Mouse (Mus musculus): ENCODE results near the gene Dstn. TPM values are rescaled to one million over a fixed set of nuclear protein-coding genes. Genes with fewer than 3 reads are reported as not detected.
A peak's percentile ranks its signal among the peaks of the same experiment; 100 is the strongest.

Dstn gene
- total and polyA plus RNA-seq, 3 experiments, result 78.1 to 80.0 TPM; not detected in 1

GRCm38 (mm10) chr2:143978444-143979147 is 63.5 kb downstream of the Dstn start:
- Histone ChIP-seq H3K36me3 (ENCODE audit: control insufficient read depth in 1 of 2, insufficient read depth in 2 of 2, low read length in 2 of 2) (peaks cover 0 to 12% of the 10 kb centered on the region in 2 experiments; a peak in 3 of 4 replicates), H3K79me2 (ENCODE audit: control insufficient read depth, insufficient read depth, low read length, poor library complexity) (no peaks in the 10 kb centered on the region; the same call in 1 of the 2 replicates), H3K27me3 (ENCODE audit: control insufficient read depth in 1 of 2, insufficient read depth in 2 of 2, low read length in 2 of 2) (no peaks in the 10 kb centered on the region), H3K27ac (ENCODE audit: control insufficient read depth, low read depth, low read length) (no peak overlapping the region), H3K9ac (ENCODE audit: control insufficient read depth, low read depth, low read length, poor library complexity, severe bottlenecking) (no peak overlapping the region), H3K9me3 (replicated peaks; ENCODE audit: insufficient read depth, low read length) (no peaks in the 10 kb centered on the region), H3K4me1 (ENCODE audit: control insufficient read depth in 1 of 2, insufficient read depth in 2 of 2, low read length in 2 of 2) (peaks cover 3 to 16% of the 10 kb centered on the region in 2 experiments; a peak in 2 of 4 replicates), H3K4me3 (ENCODE audit: control insufficient read depth in 1 of 2, insufficient read depth in 1 of 2, low read depth in 2 of 2, low read length in 2 of 2) (no peak overlapping the region)
- DNase-seq (ENCODE audit: low read depth, low spot score), result no peak
- TF ChIP-seq KAT2A (conservative IDR thresholded peaks at IDR 0.05; ENCODE audit: low read depth, low read length), result no peak
- TF ChIP-seq CTCF (IDR thresholded peaks at IDR 0.05 in 2 of 3, conservative IDR thresholded peaks at IDR 0.05 in 1 of 3; ENCODE audit: control insufficient read depth in 1 of 3, insufficient read depth in 1 of 3, low read depth in 2 of 3, low read length in 3 of 3, poor library complexity in 1 of 3, severe bottlenecking in 1 of 3), result peak in 1 of 3 experiments; percentile 3; a peak in 1 of 6 replicates
- TF ChIP-seq TCF12 (IDR thresholded peaks at IDR 0.05; ENCODE audit: low read depth, low read length), result no peak

GRCm38 (mm10) chr2:143980781-143981398 is 65.8 kb downstream of the Dstn start:
- H3K4me3 ChIP-seq (ENCODE audit: control insufficient read depth in 1 of 2, insufficient read depth in 1 of 2, low read depth in 2 of 2, low read length in 2 of 2), result no peak overlapping the region
- peaks cover 3 to 16% of the 10 kb centered on the region in 2 experiments; a peak in 2 of 4 replicates for H3K4me1 ChIP-seq (ENCODE audit: control insufficient read depth in 1 of 2, insufficient read depth in 2 of 2, low read length in 2 of 2)

More at GRCm38 (mm10) chr2:143980781-143981398, 65.8 kb downstream of the Dstn start:
- peak overlapping the region; percentile 46 for H3K27ac ChIP-seq (ENCODE audit: control insufficient read depth, low read depth, low read length)
- H3K36me3 ChIP-seq (ENCODE audit: control insufficient read depth in 1 of 2, insufficient read depth in 2 of 2, low read length in 2 of 2), result peaks cover 4 to 12% of the 10 kb centered on the region in 2 experiments; a peak in 3 of 4 replicates
- H3K9ac ChIP-seq (ENCODE audit: control insufficient read depth, low read depth, low read length, poor library complexity, severe bottlenecking), result no peak overlapping the region
- DNase-seq (ENCODE audit: low read depth, low spot score), result peak; percentile 73
- no peaks in the 10 kb centered on the region for H3K27me3 ChIP-seq (ENCODE audit: control insufficient read depth in 1 of 2, insufficient read depth in 2 of 2, low read length in 2 of 2)
- no peak for TF ChIP-seq MYC (IDR thresholded peaks at IDR 0.05; ENCODE audit: low read depth, low read length)
- no peak for TF ChIP-seq ZMIZ1 (IDR thresholded peaks at IDR 0.05; ENCODE audit: low read depth, low read length)
- no peak for TF ChIP-seq E2F4 (IDR thresholded peaks at IDR 0.05; ENCODE audit: borderline replicate concordance, low read depth, low read length)
- TF ChIP-seq GATA1 (IDR thresholded peaks at IDR 0.05; ENCODE audit: low read depth, low read length), result peak; percentile 94
- peak; percentile 61; the same call in 1 of the 2 replicates for TF ChIP-seq MXI1 (IDR thresholded peaks at IDR 0.05; ENCODE audit: low read depth, low read length)
- TF ChIP-seq ZNF384 (IDR thresholded peaks at IDR 0.05; ENCODE audit: low read depth, low read length), result no peak
- TF ChIP-seq SMC3 (IDR thresholded peaks at IDR 0.05; ENCODE audit: low read depth, low read length), result peak; percentile 51
- peak; percentile 26; the same call in 1 of the 2 replicates for TF ChIP-seq MAX (IDR thresholded peaks at IDR 0.05; ENCODE audit: low read length)
- no peak for TF ChIP-seq NRF1 (IDR thresholded peaks at IDR 0.05; ENCODE audit: insufficient read depth, low read depth, low read length, poor library complexity, severe bottlenecking)
- peak; percentile 57 for TF ChIP-seq TAL1 (IDR thresholded peaks at IDR 0.05; ENCODE audit: low read length)
- peak; percentile 68 to 84 for TF ChIP-seq EP300 (IDR thresholded peaks at IDR 0.05; ENCODE audit: low read depth in 1 of 2, low read length in 2 of 2)
- peak; percentile 69 for TF ChIP-seq ETS1 (IDR thresholded peaks at IDR 0.05; ENCODE audit: low read depth, low read length)
- peak; percentile 61 for TF ChIP-seq SIN3A (IDR thresholded peaks at IDR 0.05; ENCODE audit: low read length)
- TF ChIP-seq POLR2AphosphoS2 (IDR thresholded peaks at IDR 0.05; ENCODE audit: low read length), result no peak
- no peak for TF ChIP-seq POLR2AphosphoS5 (IDR thresholded peaks at IDR 0.05; ENCODE audit: borderline replicate concordance, low read depth, low read length)
- peak; percentile 48 for TF ChIP-seq RAD21 (IDR thresholded peaks at IDR 0.05; ENCODE audit: low read depth, low read length)
- TF ChIP-seq POLR2A (IDR thresholded peaks at IDR 0.05; ENCODE audit: control insufficient read depth in 1 of 2, insufficient read depth in 1 of 2, low read depth in 1 of 2, low read length in 2 of 2, poor library complexity in 1 of 2), result no peak
- TF ChIP-seq ZKSCAN1 (IDR thresholded peaks at IDR 0.05; ENCODE audit: low read depth, low read length), result no peak
- peak; percentile 23; the same call in 1 of the 2 replicates for TF ChIP-seq ZC3H11A (IDR thresholded peaks at IDR 0.05; ENCODE audit: low read depth, low read length)
- TF ChIP-seq CTCF (IDR thresholded peaks at IDR 0.05 in 2 of 3, conservative IDR thresholded peaks at IDR 0.05 in 1 of 3; ENCODE audit: control insufficient read depth in 1 of 3, insufficient read depth in 1 of 3, low read depth in 2 of 3, low read length in 3 of 3, poor library complexity in 1 of 3, severe bottlenecking in 1 of 3), result peak; percentile 66 to 88 (median 79)
- no peak for TF ChIP-seq USF2 (IDR thresholded peaks at IDR 0.05; ENCODE audit: borderline replicate concordance in 1 of 2, insufficient read depth in 1 of 2, low read depth in 1 of 2, low read length in 2 of 2)
- no peak for TF ChIP-seq TBP (IDR thresholded peaks at IDR 0.05; ENCODE audit: low read depth, low read length)
- peak; percentile 61; the same call in 1 of the 2 replicates for TF ChIP-seq RCOR1 (IDR thresholded peaks at IDR 0.05; ENCODE audit: low read depth, low read length)
- no peak for TF ChIP-seq ELF1 (IDR thresholded peaks at IDR 0.05; ENCODE audit: low read depth, low read length)
- TF ChIP-seq TCF12 (IDR thresholded peaks at IDR 0.05; ENCODE audit: low read depth, low read length), result peak; percentile 86
- no peak for TF ChIP-seq KAT2A (conservative IDR thresholded peaks at IDR 0.05; ENCODE audit: low read depth, low read length)
- TF ChIP-seq UBTF (IDR thresholded peaks at IDR 0.05; ENCODE audit: borderline replicate concordance, insufficient read depth, low read depth, low read length), result no peak
- H3K9me3 ChIP-seq (replicated peaks; ENCODE audit: insufficient read depth, low read length), result no peaks in the 10 kb centered on the region
- H3K79me2 ChIP-seq (ENCODE audit: control insufficient read depth, insufficient read depth, low read length, poor library complexity), result no peaks in the 10 kb centered on the region; the same call in 1 of the 2 replicates

All from MEL (cell line).